Mouse (Mus musculus) testis, adult 2 months (tissue): Measurements from ENCODE around the gene Rgs3.

Experiments used
- CTCF ChIP-seq: fragments of 200-500 bp; IDR thresholded peaks from 2 replicates; pipeline ENCODE4 v1.5.1; 2012; ENCODE audit warnings: low read depth, mild to moderate bottlenecking, inconsistent platforms, low read length, moderate library complexity; ENCODE audit not compliant: control insufficient read depth, insufficient read depth, insufficient replicate concordance
- POLR2A ChIP-seq: fragments of 200-500 bp; IDR thresholded peaks from 2 replicates; pipeline ENCODE4 v1.6.1; 2012; ENCODE audit warnings: low read depth, mild to moderate bottlenecking, inconsistent platforms, low read length, moderate library complexity; ENCODE audit not compliant: control insufficient read depth

DNA sequence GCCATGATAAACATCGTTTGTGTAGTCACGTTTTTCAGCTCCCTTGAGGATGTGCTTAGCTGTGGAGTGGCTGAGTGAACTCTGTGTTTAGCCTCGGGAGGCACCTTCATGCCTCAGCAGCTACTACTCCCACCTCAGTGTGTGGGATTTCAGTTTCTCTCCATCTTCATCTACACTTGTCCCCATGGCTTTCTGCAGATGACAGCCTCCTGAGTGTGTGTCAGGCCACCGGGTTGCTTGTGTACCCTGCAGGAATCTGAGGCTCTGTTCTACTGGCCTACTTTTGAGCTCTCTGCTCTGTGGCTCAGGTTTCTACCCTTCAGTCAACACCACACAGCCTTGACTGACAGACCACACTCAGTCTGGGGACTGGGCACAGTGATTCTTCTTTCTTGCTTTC lies 151.9 kb downstream of the Rgs3 start:
- no peak for TF ChIP-seq CTCF
- TF ChIP-seq POLR2A, result no peak
